Mouse (Mus musculus): Measurements from ENCODE around the gene Igf2bp3.

Igf2bp3 gene

DNA sequence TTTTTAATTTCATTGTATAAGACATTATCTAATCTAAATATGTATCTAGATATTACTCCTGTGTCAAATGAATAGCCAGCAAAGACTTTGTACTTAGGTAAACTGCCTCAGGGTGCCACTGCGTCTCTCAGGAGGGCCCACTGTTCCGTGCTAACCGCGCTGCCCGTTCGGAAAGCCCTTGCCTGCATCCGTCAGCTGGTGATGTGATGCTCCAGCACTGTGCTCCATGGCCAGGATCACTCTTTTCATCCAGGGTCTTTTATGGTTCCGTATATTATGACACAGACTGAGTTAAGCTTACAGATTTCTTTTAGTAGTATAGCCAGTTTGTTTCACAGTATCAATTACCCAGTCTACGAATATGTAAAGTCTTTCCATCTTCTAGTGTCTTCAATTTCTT lies 82.9 kb downstream of the Igf2bp3 start:
- no peak for DNase-seq

DNA sequence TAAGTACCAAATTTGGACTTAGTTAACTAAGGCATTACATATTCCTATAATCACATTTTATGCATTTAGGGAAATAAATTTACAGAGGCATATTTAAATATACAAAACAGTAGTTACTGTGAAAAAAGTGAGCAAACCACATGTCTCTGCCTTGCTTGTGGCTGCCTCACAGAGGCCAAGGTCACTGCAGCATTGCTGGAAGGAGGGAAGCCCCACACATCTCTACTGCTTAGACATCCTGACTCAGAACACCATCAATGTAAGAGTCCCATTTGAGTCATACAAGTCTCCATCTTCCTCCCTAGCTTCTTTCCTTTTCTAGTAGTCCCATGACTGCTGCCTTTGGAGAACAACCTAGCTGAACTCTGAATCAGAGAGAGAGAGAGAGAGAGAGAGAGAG lies 84.4 kb downstream of the Igf2bp3 start:
- no peak for DNase-seq

DNA sequence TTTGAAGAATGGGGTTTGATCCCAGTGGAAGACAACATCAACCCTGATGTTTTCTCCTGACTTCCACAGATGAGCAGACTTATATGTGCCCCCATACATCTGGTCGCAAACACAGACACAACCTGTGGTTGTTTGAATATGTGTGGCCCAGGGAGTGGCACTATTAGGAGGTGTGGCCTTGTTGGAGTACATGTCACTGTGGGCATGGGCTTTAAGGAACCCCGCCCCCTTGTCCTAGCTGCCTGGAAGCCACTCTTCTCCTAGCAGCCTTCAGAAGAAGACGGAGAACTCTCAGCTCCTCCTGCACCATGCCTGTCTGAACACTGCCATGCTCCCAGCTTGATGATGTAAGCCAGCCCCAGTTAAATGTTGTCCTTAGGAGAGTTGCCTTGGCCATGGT lies 94.4 kb downstream of the Igf2bp3 start:
- DNase-seq = no peak

DNA sequence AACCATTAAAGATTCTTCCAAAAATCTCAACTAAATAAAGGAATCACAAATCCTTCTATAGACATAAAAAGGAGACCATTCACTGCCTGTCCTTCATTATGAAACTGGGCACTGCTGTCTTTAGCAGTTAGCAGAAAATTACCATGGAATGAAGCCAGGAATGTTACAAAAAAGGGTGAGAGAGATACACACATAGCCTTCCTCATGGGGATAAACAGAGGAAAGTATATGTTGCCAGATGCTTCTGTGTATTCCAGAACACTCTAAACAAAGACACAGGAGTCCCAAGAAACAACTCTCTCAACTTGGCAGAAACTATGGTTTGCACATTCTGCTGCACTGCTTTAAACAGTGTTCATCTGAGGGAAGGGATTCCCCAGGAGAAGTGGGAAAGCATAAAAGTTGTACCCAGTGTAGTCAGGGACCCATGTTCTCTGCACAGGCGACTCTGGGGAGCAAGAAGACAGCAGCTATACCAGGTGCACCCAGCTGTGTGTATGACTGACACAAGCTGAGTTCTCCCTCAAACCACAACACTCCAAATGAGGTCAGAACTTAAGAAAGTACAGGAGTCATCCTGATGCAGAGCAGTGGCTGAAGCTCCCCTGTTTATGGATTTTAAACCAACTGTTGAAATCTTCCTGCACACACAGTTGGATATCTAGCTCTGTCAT lies 95.2 kb downstream of the Igf2bp3 start:
- no peak for DNase-seq

DNA sequence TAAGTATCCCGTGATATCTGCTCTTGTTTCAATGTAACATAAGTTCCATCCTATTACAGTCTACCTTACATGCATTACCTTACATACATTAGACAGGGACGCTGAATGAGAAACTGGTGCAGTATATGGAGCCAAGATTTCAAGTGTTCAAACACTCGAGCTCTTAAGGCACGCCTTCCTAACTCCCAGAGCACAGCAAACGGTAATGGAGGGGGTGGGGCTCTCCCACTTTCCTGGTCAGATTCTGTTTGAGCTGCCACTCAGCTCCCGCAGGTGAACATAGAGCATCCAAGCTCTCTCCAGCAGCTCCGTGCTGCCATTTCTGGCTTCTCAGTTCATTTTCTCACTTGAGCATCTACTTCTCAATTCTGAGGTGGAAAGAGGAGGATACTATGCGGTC lies 96.3 kb downstream of the Igf2bp3 start:
- no peak for DNase-seq

DNA sequence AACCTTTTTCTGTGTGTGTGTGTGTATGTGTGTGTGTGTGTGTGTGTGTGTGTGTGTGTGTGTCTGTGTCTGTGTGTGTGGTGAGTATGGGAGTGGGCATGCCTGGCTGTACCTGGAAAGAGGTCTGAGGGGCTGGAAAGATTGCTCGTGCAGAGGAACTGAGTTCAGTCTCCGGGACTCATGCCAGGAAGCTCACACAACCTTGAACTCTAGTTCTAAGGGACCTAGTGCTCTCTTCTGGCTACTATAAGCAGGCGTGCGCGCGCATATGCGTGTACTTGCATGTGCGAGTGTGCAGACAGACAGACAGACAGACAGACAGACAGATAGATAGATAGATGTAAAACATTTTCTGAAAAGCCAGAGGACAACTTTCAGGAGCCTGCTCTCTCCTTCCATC lies 98.5 kb downstream of the Igf2bp3 start:
- no peak for DNase-seq

DNA sequence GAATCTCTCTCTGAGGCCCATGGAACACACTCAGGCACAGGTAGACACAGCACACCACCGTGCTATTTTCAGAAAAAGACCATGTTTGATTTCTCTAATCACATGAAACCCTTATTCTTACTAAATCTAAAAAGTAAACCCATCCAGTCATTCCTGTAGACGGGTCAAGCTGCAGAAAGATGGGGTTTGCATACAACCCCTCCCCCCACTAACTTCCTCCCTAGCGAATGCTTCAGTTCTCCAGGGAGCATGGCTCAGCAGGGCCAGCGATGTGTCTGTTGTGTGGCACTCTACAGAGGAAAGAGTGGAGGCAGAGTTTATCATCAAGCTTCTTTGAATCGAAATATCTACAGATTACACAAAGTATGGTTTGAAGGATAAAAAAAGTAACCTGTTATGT lies 99.2 kb downstream of the Igf2bp3 start:
- DNase-seq = no peak

DNA sequence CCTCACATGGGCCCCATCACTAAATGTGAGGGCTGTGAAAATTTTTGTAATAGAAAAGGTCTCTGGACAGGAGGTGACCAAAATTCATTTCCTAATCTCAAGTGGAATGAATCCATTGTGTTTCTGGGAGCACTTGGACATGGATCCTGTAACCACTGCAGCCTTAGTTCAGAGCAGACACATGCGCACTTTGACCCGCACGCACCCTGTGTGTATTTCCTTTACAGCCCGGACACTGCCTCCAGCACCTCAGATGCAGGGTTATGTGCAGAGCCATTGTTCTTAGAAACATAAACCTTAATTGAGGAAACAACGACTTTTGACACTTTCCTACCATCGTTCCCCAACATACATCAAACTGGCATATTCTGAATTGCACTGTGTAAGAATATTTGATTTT lies 100.3 kb downstream of the Igf2bp3 start:
- no peak for DNase-seq

DNA sequence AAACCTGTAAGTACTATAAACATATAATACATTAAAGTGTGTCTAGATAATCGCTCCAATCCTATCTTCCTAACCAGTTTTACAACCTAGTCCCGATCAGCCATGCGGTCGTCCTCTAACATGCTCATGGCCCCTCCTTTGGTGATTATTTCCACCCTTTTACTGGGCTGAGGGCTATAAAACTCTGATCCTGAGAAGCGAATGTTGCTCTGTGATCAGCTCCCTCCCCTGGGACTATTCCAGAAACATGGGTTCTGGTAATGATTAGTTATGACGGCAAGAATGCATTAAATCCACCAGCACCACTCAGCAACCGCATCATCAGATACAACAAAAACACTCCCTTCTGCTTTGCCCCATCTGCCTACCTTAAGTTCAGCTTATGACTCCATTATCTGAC lies 100.9 kb downstream of the Igf2bp3 start:
- no peak for DNase-seq

DNA sequence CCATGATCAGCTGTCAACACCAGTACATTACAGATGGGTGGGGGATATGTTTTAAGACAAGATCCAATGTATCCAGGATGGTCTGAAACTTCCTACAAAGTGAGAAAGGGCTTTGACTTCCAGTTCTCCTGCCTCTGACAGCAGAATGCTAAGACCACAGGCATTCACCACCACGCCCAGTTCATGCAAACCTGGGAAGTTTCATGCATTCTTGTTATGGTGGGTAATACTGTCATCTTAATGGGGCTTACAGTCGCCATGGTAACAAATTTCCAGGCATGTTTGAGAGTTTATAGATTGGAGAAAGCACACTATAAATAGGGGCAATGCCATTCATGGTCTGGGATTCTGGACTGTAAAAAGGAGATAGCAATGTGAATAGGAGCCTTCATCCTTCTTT lies 105.6 kb downstream of the Igf2bp3 start:
- no peak for DNase-seq

DNA sequence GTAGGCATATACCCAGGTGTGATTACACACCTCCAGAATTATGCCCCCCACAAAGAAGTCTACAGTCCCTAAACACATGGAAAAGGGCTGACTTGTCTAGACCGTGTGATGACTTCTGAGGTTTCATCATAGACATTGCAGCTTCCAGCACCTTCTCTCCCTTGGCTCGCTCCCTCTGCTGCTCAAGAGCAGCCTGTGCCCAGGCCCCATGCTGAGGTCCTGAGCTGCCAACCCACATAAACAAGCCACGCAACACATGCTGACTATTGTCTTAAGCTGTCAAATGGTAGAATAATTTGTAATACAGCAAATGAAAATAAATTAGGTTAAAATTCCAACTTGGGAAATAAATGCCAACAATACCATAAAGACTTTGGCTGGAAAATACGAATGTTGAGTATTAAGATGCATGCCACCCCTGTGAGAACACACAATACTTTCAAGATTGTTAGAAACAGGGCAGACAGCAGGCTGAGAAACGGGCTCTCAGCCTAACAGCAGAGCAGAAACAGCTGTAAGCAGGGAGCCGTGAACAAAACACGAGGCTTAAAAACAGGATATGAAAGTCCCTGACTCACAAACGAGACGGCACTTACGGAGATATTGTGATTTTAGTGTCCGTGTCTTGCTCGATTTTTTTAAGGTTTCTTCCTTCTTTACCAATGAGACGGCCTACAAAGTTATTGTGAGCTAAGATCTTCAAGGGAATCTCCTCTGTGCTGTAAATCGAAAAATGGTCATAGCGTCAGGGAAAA lies 107.8 kb downstream of the Igf2bp3 start:
- no peak for DNase-seq

DNA sequence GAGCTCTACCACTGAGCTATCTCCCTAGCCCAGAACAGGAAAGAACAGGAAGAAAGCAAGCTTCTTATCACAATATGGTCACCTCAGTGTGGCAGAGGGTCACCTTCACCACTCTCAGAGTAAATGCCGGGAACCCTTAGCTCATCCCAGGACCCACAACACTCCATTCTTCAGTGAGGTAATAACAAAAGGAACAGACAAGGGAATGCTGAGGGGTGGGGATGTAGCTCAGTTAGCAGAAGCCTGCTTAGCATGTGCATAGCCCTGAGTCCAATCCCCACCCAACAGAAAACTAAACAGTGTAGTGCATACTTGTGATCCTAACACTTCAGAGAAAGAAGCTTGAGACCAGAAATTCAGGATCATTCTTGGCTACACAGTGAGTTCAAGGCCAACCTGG lies 115.7 kb downstream of the Igf2bp3 start:
- DNase-seq = no peak

DNA sequence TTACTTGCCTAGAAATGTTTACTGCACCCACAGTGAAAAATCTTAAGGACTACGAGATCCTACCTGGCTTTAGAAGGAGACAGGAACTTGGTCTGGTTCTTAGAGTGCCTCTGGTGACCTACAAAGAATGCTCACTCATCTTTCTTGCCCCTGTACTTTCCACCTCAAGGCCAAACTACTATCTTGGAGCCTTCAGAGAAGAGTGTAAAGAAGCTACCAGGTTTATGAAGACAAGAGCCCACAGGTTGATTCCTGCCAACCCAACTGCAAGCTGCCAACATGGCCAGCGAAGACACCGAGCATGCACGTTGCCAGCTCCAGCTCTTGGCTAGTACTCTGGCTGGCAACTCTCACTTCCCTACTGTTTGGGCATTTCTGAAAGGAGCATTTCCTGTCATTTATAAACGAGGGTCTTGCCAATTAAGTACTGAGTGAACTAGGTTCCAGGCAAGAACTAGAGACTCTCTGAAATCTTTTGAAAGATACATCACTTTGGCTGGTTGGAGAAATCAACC lies 117.1 kb downstream of the Igf2bp3 start:
- peak; percentile 4 for DNase-seq

DNA sequence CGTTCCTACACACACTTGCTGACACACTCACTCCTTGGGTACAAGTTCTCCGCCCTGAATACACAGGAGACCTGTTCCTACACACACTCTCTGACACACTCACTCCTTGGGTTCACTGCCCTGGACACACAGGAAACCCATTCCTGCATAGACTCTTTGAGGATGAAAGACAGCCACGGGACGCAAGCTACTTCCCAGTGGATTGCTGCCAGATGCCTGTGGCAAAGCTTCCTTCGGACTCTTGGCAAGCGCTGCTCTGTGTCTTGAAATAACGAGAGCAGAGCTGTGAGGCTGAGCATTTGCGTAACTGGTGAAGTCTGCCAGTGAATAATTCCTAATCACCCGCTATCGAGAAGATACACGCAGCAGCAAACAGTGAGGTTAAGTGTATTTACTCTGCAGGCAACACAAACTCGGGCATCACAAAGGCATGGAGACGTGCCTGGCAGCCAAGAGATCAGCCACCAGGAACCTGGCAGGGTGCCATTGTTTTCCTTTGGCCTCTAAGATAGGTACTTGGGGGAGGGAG lies 117.8 kb downstream of the Igf2bp3 start:
- peak; percentile 87 for DNase-seq

DNA sequence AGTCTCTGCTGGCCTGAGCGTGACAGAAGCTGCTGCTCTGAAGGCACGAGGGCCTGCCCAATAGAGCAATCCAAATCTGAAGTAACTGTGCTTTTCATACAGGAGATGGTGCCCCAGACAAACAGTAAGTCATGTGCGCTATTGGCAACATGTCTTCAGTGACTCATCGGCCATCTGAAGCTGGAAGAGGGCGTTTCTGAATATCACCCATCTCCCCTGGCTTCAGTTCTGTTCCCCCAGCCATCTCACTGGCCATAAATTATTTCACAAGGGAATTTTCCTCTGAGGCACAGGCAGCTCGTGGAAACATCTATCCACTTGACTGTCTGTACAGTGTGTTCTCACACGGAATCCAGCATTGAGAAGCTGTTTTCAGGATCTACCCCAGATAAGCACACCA lies 118.3 kb downstream of the Igf2bp3 start:
- DNase-seq = peak; percentile 37

DNA sequence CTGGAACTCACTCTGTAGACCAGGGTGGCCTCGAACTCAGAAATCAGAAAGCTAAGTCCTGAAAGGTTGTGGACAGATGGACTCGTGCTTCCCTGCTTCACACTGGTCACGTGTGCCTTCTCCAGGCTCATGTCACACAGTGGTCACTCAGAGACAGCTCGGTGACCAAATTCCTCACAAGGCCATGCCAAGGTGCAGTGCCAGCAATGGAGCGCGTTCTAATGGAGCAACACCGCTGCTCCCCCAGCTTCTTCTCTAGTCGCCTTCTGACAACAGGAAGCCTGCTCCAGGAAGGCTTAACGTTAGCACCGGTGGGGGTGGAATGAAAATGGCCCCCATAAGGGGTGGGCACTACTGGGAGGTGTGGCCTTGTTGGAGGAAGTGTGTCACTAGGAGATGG lies 119.8 kb downstream of the Igf2bp3 start:
- DNase-seq = no peak

DNA sequence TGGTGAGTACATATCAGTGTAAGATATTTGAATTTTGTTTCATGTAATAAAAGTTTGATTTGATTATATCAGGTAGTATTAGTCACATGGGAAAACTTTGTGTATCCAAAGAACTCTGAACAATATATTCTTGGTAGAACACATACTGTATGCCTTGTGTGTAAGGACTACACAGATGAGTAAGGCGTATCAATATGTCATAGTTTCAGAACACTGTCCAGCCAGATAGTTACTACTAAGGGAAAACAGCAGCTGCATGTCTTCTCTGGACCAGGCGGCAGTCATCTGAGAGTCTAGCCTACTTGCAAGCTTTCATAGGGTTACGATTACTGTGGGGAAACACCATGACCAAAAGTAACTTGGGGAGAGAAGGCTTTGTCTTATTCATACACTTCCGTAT lies 131.7 kb downstream of the Igf2bp3 start:
- DNase-seq = no peak

DNA sequence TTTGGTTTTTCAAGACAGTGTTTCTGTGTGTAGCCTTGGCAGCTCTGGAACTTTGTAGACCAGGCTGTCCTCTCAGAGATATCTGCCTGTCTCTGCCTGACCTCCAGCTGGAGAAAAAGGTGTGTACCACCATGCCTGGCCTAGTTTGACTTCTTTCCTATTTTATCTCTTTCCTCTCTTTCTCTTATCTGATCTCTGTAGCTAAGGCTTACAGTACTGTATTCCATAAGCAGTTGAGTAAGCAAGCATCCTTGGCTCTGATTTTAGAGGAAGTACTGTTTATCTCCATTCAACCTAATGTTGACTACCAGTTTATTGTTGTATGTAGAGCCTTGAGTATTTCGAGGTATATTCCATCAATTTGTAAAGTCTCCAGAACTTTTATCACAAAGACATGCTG lies 135.4 kb downstream of the Igf2bp3 start:
- no peak for DNase-seq

DNA sequence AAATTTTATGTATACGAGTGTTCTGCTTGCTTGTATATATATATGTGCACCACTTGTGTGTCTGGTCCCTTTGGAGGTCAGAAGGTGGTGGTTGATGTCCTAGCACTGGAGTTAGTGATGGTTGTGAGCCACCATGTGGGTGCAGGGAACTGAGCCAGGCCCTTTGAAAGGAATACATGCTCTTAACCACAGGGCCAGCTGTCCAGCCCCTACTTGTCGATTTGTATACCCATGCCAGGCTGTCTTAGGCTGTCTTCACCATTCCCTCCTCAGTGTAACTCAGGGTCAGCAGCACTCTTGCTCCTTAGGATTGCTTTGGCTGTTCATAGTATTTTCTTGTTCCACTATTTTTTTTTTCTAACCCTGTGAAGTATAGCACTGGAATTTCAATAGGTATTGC lies 136.9 kb downstream of the Igf2bp3 start:
- no peak for DNase-seq

DNA sequence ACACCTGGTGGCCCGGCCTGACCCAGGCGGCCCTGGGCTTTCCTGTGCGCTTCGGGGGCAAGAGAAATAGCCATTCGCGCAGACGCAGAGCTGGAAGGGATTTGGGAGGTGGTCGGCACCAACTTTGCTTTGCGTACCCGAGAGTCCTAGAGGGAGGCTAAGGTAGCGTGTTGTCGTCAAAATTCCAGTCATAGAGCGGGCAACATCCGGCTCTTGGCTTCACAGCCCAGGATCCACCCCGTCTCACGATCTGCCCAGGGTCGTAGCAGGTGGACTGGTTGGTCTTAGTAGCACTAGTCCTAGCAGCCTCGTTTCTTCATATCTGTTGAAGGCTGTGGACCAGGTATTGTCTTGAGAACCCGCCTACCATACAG lies 140.7 kb downstream of the Igf2bp3 start:
- DNase-seq = no peak

DNA sequence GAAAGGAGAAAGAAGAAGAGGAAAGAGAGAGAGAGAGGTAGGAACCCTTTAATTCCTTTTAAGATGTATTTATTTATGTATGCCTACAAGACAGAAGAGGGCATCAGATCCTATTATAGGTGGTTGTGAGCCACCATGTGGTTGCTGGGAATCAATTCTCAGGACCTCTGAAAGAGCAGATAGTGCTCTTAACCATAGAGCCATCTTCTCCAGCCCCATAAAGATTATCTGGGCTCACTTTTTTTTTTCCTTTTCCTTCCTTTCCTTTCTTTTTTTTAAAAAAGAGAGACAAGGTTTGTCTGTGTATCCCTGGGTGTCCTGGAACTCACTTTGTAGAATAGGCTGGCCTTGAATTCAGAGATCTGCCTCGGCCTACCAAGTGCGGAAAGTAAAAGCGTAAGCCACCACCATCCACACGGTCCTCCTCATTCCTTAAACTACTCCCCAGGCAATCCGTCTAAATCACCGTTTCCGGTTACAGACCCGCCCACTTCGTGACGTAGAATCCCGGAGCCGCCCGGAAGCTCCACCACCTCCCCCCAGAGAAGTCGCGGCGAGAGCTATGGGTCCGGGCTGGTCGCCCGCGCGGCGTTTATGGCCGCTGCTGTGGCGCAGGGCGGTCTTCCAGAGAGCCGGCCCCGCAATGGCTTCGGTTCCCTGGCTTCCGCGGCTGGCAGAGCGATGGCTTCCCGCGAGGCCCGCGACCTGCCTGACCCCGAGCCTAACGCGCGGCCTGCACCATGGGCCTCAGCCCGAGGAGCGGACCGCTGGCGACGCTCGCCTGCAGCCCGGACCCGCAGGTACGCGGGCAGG lies 141.2 kb downstream of the Igf2bp3 start, which contains the start of gene Malsu1:
Malsu1 (plus strand) TSS at position 492 of the 813 bp plus-strand sequence.
- peak; percentile 96 for DNase-seq

DNA sequence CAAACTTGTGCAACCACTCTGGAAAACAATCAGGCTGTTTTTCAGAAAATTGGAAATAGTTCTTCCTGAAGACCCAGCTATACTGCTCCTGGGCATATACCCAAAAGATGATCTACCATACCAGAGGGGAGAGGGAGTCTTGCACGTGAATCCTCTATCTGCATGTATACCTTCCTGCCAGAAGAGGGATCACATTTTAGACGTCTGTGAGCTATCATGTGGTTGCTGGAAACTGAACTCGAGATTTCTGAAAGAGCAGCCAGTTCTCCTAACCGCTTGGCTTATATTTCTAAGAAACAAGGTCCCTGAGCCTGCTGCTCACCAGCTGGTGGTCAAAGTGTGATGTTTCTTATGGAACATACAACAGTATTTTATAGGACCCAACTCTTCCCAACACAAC lies 146.4 kb downstream of the Igf2bp3 start:
- DNase-seq = no peak

Measured in kidney, postnatal 14 days (tissue).